Mouse (Mus musculus) left cerebral cortex, postnatal 4 days (tissue): ENCODE measurements at regions not wholly inside any gene's neighbourhood (a gene's known extent, or its start where the extent isn't known, plus 50 kb on each side); places are given as distances from the start of the nearest gene placed in this dataset.

Source experiments
- DNase-seq: peaks from one replicate; pipeline ENCODE4 v3.0.0-alpha.2; 2022
- intact Hi-C: fragments of 180-260 bp; cut with DNase I; formaldehyde crosslinking; loops from one replicate; pipeline ENCODE4 v1.15.1; 2025

GRCm38 (mm10) chr17:76959786-76960185, 1240.3 kb upstream of the Crim1 start:
- intact Hi-C loops, result no loop called here
- DNase-seq, result peak; percentile 23
